Mouse (Mus musculus) bone marrow, adult 2 months (tissue): ENCODE results near the gene Gm49450.

Experiments
- CTCF ChIP-seq: fragments of 200-500 bp; IDR thresholded peaks from 2 replicates; pipeline ENCODE4 v1.5.1; 2011; ENCODE audit warnings: low read length, control low read depth; ENCODE audit not compliant: control insufficient read depth, insufficient read depth
- POLR2A ChIP-seq: fragments of 200-500 bp; IDR thresholded peaks from 2 replicates; pipeline ENCODE4 v1.6.1; 2011; ENCODE audit warnings: low read depth, mild to moderate bottlenecking, control low read depth, low read length, borderline replicate concordance; ENCODE audit not compliant: control insufficient read depth

GRCm38 (mm10) chr15:98977759-98978408 lies 24.5 kb upstream of the Gm49450 start:
- TF ChIP-seq CTCF (no peak), POLR2A (no peak)
